Mouse (Mus musculus) forebrain, embryonic 12.5 days (tissue): Measurements from ENCODE around the gene Cdh4. TPM values are rescaled to one million over a fixed set of nuclear protein-coding genes. Genes with fewer than 3 reads are reported as not detected.

Experiments
- ATAC-seq: fragments of 200-750 bp; cut with Nextera tagmentation; 2 replicates; pipeline ENCODE4 v1.8.0; 2017; ENCODE audit warnings: moderate TSS enrichment; ENCODE audit not compliant: low FRiP score
- H3K27ac ChIP-seq: fragments of 300-500 bp; sonication (generic); 2 replicates; pipeline ENCODE4 v1.5.1; 2016; ENCODE audit warnings: mild to moderate bottlenecking
- H3K27me3 ChIP-seq: fragments of 300-500 bp; sonication (generic); 2 replicates; pipeline ENCODE4 v1.6.1; 2016; ENCODE audit warnings: mild to moderate bottlenecking
- H3K36me3 ChIP-seq: fragments of 300-500 bp; sonication (generic); replicated peaks from 2 replicates; pipeline ENCODE4 v1.6.1; 2016; ENCODE audit warnings: mild to moderate bottlenecking
- H3K4me1 ChIP-seq: fragments of 300-500 bp; sonication (generic); 2 replicates; pipeline ENCODE4 v1.6.1; 2016
- H3K4me2 ChIP-seq: fragments of 300-500 bp; sonication (generic); 2 replicates; pipeline ENCODE4 v1.6.1; 2016; ENCODE audit warnings: mild to moderate bottlenecking, moderate library complexity
- H3K4me3 ChIP-seq: fragments of 300-500 bp; sonication (generic); replicated peaks from 2 replicates; pipeline ENCODE4 v1.5.1; 2016; ENCODE audit warnings: mild to moderate bottlenecking
- H3K9ac ChIP-seq: fragments of 300-500 bp; sonication (generic); 2 replicates; pipeline ENCODE4 v1.6.1; 2016; ENCODE audit warnings: mild to moderate bottlenecking
- H3K9me3 ChIP-seq: fragments of 300-500 bp; sonication (generic); 2 replicates; pipeline ENCODE4 v1.6.1; 2016
- WGBS: fragments of 180-500 bp; shearing (Covaris S2); methylation state at CpG from one replicate; pipeline ENCODE4 v1.1.7; 2016; 5-methylcytosine and 5-hydroxymethylcytosine counted together
- polyA plus RNA-seq: library from polyadenylated mRNA; unstranded; fragments of >200 nt; fragmentation: Nextera tagmentation; extraction: Ambion mirVana; gene quantifications from 2 replicates; pipeline ENCODE4 v1.2.1, GENCODE M21; 2016

Gene Cdh4
- polyA plus RNA-seq, 1 experiment from 2014 or later: 30.7 TPM

DNA sequence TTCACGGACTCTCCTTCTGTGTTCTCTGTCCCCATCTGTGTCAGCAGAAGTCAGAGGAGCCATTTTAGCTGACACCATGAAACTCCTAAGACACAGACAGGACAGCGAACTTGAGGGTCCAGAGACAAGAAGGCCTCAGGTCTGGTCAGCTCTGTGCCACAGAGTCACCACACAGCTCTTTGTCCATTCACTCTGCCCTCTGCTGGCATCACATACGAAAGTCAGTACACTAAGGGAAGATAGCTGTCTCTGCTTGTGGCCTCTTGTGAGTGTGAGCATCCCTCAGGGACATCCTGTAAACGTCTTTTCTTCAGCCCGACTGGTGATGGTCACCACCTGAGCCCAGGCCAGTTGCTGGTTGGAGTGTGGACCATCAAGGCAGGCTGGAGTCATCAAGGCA is 422.9 kb downstream of the Cdh4 start:
- H3K4me3 ChIP-seq: no peak overlapping the region
- WGBS: 80% methylated on average over 5 of the region's 5 CpGs
- no peak overlapping the region for H3K4me2 ChIP-seq
- no peak overlapping the region for H3K27ac ChIP-seq
- H3K9ac ChIP-seq: no peak overlapping the region
- no peak for ATAC-seq
- peaks cover 11% of the 10 kb centered on the region for H3K4me1 ChIP-seq
- H3K36me3 ChIP-seq: no peaks in the 10 kb centered on the region
- H3K27me3 ChIP-seq: no peaks in the 10 kb centered on the region
- H3K9me3 ChIP-seq: no peaks in the 10 kb centered on the region

GRCm38 (mm10) chr2:179867669-179868068 is 425.4 kb downstream of the Cdh4 start:
- 79% methylated on average over 3 of the region's 3 CpGs for WGBS
- Histone ChIP-seq H3K4me1 (peaks cover 15% of the 10 kb centered on the region), H3K9me3 (no peaks in the 10 kb centered on the region), H3K36me3 (no peaks in the 10 kb centered on the region), H3K27ac (no peak overlapping the region), H3K9ac (no peak overlapping the region), H3K4me3 (no peak overlapping the region), H3K27me3 (no peaks in the 10 kb centered on the region), H3K4me2 (no peak overlapping the region)
- ATAC-seq: no peak

DNA sequence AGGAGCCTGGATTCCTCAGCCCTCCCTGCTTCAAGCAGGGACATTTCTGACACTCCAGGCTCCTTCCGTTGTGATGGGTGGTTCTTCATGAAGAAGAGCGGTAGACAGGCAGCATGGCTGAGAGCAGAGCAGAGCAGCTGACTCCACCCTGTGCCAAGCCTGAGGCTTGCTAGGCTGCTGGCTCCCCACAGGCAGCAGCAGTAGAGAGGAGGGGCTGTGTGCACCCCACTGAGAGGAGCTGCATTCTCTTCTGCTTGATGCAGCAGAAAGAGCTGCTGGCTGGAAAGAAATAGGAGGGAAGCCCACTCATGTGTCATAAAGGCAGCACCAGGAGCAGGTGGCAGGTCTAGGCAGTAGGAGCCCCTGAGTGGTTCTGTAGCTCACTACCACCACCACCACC is 427.6 kb downstream of the Cdh4 start:
- ATAC-seq: peak; percentile 67
- Histone ChIP-seq H3K27ac (0 out of 2 replicates have a peak overlapping the region, but pooled peaks have one; percentile 46), H3K27me3 (0 out of 2 replicates have a peak, but pooled peaks cover 3% of the 10 kb centered on the region), H3K4me2 (no peak overlapping the region), H3K4me3 (no peak overlapping the region), H3K4me1 (peaks cover 10% of the 10 kb centered on the region), H3K9me3 (no peaks in the 10 kb centered on the region), H3K9ac (peak overlapping the region; percentile 25; the same call in 1 of the 2 replicates), H3K36me3 (no peaks in the 10 kb centered on the region)
- 17% methylated on average over 2 of the region's 2 CpGs for WGBS

GRCm38 (mm10) chr2:179872724-179873123 is 430.5 kb downstream of the Cdh4 start:
- Histone ChIP-seq H3K27ac (no peak overlapping the region), H3K4me3 (no peak overlapping the region), H3K9me3 (no peaks in the 10 kb centered on the region), H3K36me3 (no peaks in the 10 kb centered on the region), H3K4me2 (no peak overlapping the region), H3K9ac (no peak overlapping the region), H3K4me1 (peaks cover 10% of the 10 kb centered on the region), H3K27me3 (0 out of 2 replicates have a peak, but pooled peaks cover 3% of the 10 kb centered on the region)
- peak; percentile 44 for ATAC-seq
- 70% methylated on average over 5 of the region's 5 CpGs for WGBS

DNA sequence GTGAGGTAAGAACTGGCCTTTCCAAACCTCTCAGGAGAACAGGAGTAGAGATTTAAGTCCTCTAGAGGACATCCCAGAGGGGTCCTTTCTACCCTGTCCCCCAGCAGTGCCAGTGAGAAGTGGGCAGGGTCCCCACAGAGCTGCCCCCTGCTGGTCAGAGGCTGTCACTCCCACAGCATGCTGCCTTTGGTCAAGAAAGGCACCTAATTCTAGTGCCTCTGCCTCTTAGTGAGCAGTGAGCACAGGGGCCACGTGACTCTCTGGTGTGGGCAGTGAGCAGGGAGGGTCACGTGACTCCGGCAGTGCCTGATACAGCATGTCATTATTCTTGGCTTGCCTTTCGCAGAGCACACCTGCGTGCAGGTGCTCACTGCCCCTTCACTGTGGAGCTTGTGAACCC is 431.1 kb downstream of the Cdh4 start:
- Histone ChIP-seq H3K9ac (no peak overlapping the region), H3K9me3 (no peaks in the 10 kb centered on the region), H3K4me2 (no peak overlapping the region), H3K4me1 (peaks cover 10% of the 10 kb centered on the region), H3K4me3 (no peak overlapping the region), H3K27me3 (0 out of 2 replicates have a peak, but pooled peaks cover 3% of the 10 kb centered on the region), H3K27ac (no peak overlapping the region), H3K36me3 (no peaks in the 10 kb centered on the region)
- no peak for ATAC-seq
- 36% methylated on average over 5 of the region's 5 CpGs for WGBS

GRCm38 (mm10) chr2:179875147-179875546 is 432.9 kb downstream of the Cdh4 start:
- Histone ChIP-seq H3K27me3 (0 out of 2 replicates have a peak, but pooled peaks cover 3% of the 10 kb centered on the region), H3K9me3 (no peaks in the 10 kb centered on the region), H3K4me2 (no peak overlapping the region), H3K4me1 (peaks cover 3% of the 10 kb centered on the region), H3K27ac (no peak overlapping the region), H3K4me3 (no peak overlapping the region), H3K9ac (no peak overlapping the region), H3K36me3 (no peaks in the 10 kb centered on the region)
- ATAC-seq: peak; percentile 55
- 8% methylated on average over 3 of the region's 3 CpGs for WGBS

GRCm38 (mm10) chr2:179877551-179878215 is 435.5 kb downstream of the Cdh4 start:
- Histone ChIP-seq H3K36me3 (no peaks in the 10 kb centered on the region), H3K4me2 (no peak overlapping the region), H3K4me3 (no peak overlapping the region), H3K27me3 (0 out of 2 replicates have a peak, but pooled peaks cover 3% of the 10 kb centered on the region), H3K9me3 (no peaks in the 10 kb centered on the region), H3K9ac (no peak overlapping the region), H3K27ac (no peak overlapping the region), H3K4me1 (no peaks in the 10 kb centered on the region)
- ATAC-seq: no peak
- 64% methylated on average over 9 of the region's 9 CpGs for WGBS

DNA sequence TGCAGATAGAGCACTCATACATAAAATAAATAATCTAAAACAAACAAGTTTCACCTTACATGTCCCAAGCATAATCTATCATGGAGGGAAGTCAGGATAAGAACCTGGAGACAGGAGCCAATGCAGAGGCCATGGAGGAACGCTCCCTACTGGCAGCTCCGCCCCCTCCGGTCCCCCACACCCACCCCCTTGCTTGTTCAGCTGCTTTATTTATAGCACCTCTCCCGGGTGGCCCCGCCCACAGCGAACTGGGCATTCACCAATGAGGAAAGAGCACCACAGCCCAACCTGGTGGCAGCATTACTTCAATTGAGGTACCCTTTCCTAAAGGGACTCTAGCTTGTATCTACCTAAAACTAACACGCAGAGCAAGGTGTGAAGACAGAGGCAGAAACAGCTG is 442.3 kb downstream of the Cdh4 start:
- Histone ChIP-seq H3K27me3 (no peaks in the 10 kb centered on the region), H3K36me3 (peaks cover 16% of the 10 kb centered on the region; the same call in 1 of the 2 replicates), H3K9ac (no peak overlapping the region), H3K4me3 (no peak overlapping the region), H3K27ac (no peak overlapping the region), H3K4me2 (no peak overlapping the region), H3K4me1 (no peaks in the 10 kb centered on the region), H3K9me3 (no peaks in the 10 kb centered on the region)
- WGBS: 41% methylated on average over 7 of the region's 7 CpGs
- ATAC-seq: no peak

GRCm38 (mm10) chr2:179891048-179891447 is 448.8 kb downstream of the Cdh4 start:
- H3K36me3 ChIP-seq: peaks cover 14% of the 10 kb centered on the region

DNA sequence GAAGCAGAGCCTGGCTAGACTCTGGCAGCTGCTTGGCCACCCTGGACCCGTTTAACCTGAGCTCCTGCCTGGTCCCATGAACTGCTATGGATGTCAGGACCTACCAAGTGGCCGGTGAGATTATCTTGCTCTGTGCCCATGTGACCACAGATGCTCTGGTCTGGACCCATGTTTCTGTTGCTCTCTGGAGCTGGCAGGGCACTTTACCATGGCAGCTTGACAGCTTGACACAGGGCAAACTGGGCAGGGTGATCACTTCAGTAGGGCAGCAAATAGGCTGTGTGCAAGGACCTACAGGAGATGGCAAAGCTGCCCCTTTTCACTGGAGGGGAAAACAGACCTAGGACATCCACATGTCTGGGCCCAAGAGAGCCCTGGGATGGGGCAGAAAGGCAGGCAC is 454.7 kb downstream of the Cdh4 start:
- H3K4me2 ChIP-seq: no peak overlapping the region
- 86% methylated on average over 2 of the region's 2 CpGs for WGBS
- no peaks in the 10 kb centered on the region for H3K27me3 ChIP-seq
- H3K27ac ChIP-seq: no peak overlapping the region
- no peaks in the 10 kb centered on the region for H3K4me1 ChIP-seq
- H3K36me3 ChIP-seq: no peaks in the 10 kb centered on the region; the same call in none of the 2 replicates
- no peak overlapping the region for H3K9ac ChIP-seq
- H3K9me3 ChIP-seq: no peaks in the 10 kb centered on the region
- ATAC-seq: no peak
- H3K4me3 ChIP-seq: no peak overlapping the region

More at GRCm38 (mm10) chr2:179891048-179891447, 448.8 kb downstream of the Cdh4 start:
- Histone ChIP-seq H3K9ac (no peak overlapping the region), H3K27me3 (no peaks in the 10 kb centered on the region), H3K4me2 (no peak overlapping the region), H3K27ac (no peak overlapping the region), H3K4me1 (no peaks in the 10 kb centered on the region), H3K4me3 (no peak overlapping the region), H3K9me3 (no peaks in the 10 kb centered on the region)
- WGBS: 92% methylated on average over 3 of the region's 3 CpGs
- no peak for ATAC-seq

- Histone ChIP-seq H3K36me3 (peaks cover 55% of the 10 kb centered on the region), H3K4me1 (peaks cover 9% of the 10 kb centered on the region; the same call in 1 of the 2 replicates), H3K27ac (no peak overlapping the region; the same call in 1 of the 2 replicates), H3K4me3 (no peak overlapping the region), H3K4me2 (no peak overlapping the region), H3K9me3 (no peaks in the 10 kb centered on the region), H3K9ac (no peak overlapping the region), H3K27me3 (no peaks in the 10 kb centered on the region)
- no peak for ATAC-seq
- 76% methylated on average over 12 of the region's 12 CpGs for WGBS
Measured at GRCm38 (mm10) chr2:179912911-179913310, 470.7 kb downstream of the Cdh4 start.

DNA sequence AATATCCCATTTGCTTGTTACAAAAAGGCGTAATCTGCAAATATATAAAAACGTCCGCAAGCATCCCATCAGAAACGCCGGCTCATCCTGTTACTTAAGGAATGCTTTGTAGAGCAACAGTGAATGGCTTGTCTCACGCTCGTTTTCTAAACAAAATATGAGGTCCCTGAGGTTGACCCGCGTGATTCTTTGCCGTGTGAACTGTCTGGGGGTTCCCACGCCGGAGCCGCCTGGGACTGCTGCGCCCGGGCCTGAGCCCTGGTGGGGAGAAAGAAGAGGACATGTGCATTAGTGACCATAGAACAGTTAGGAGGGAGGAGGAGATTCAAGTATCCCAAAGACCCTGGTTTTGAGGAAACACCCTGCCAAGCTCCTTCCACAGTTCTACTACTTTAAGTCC is 471.1 kb downstream of the Cdh4 start:
- H3K9me3 ChIP-seq: no peaks in the 10 kb centered on the region
- peaks cover 9% of the 10 kb centered on the region; the same call in 1 of the 2 replicates for H3K4me1 ChIP-seq
- ATAC-seq: no peak
- no peaks in the 10 kb centered on the region for H3K27me3 ChIP-seq
- 83% methylated on average over 15 of the region's 15 CpGs for WGBS
- H3K27ac ChIP-seq: no peak overlapping the region
- no peak overlapping the region for H3K4me2 ChIP-seq
- no peak overlapping the region for H3K4me3 ChIP-seq
- peaks cover 58% of the 10 kb centered on the region for H3K36me3 ChIP-seq
- no peak overlapping the region for H3K9ac ChIP-seq

- WGBS: 92% methylated on average over 2 of the region's 2 CpGs
- no peak for ATAC-seq
- Histone ChIP-seq H3K36me3 (peaks cover 62% of the 10 kb centered on the region), H3K9me3 (no peaks in the 10 kb centered on the region), H3K9ac (no peak overlapping the region), H3K4me1 (peaks cover 9% of the 10 kb centered on the region; the same call in 1 of the 2 replicates), H3K27ac (no peak overlapping the region), H3K27me3 (no peaks in the 10 kb centered on the region), H3K4me2 (no peak overlapping the region), H3K4me3 (no peak overlapping the region)
Measured at GRCm38 (mm10) chr2:179914246-179914645, 472.0 kb downstream of the Cdh4 start.
